Mouse (Mus musculus) midbrain, embryonic 10.5 days (tissue): ENCODE measurements around the gene Ndufb5. TPM values are rescaled to one million over a fixed set of nuclear protein-coding genes. Genes with fewer than 3 reads are reported as not detected.
A peak's percentile ranks its signal among the peaks of the same experiment; 100 is the strongest.
"Not testable (repeated sequence)": the region's sequence is repeated elsewhere in the genome, so short reads cannot be mapped to it uniquely, and the experiment has no call there.

ENCODE experiments used
- DNase-seq: peaks from one replicate; pipeline ENCODE4 v3.0.0-alpha.2; 2017; ENCODE audit warnings: low spot score
- H3K27ac ChIP-seq: fragments of 300-500 bp; sonication (generic); replicated peaks from 2 replicates; pipeline ENCODE4 v1.5.1; 2016; ENCODE audit warnings: mild to moderate bottlenecking
- H3K27me3 ChIP-seq: fragments of 300-500 bp; sonication (generic); 2 replicates; pipeline ENCODE4 v1.6.1; 2016; ENCODE audit warnings: low read depth, mild to moderate bottlenecking; ENCODE audit not compliant: poor library complexity, severe bottlenecking
- H3K36me3 ChIP-seq: fragments of 300-500 bp; sonication (generic); 2 replicates; pipeline ENCODE4 v1.6.1; 2016; ENCODE audit warnings: mild to moderate bottlenecking, moderate library complexity
- H3K4me1 ChIP-seq: fragments of 300-500 bp; sonication (generic); 2 replicates; pipeline ENCODE4 v1.6.1; 2016
- H3K4me3 ChIP-seq: fragments of 300-500 bp; sonication (generic); 2 replicates; pipeline ENCODE4 v1.5.1; 2016; ENCODE audit warnings: mild to moderate bottlenecking, moderate library complexity
- H3K9me3 ChIP-seq: fragments of 300-500 bp; sonication (generic); replicated peaks from 2 replicates; pipeline ENCODE4 v1.6.1; 2016; ENCODE audit warnings: mild to moderate bottlenecking
- WGBS: fragments of 180-500 bp; shearing (Covaris S2); methylation state at CpG from one replicate; pipeline ENCODE4 v1.1.7; 2016; 5-methylcytosine and 5-hydroxymethylcytosine counted together
- polyA plus RNA-seq: library from polyadenylated mRNA; unstranded; fragments of >200 nt; fragmentation: Nextera tagmentation; extraction: Ambion mirVana; gene quantifications from 2 replicates; pipeline ENCODE4 v1.2.1, GENCODE M21; 2016

Gene Ndufb5
- polyA plus RNA-seq, 1 experiment from 2014 or later = 273 TPM

DNA sequence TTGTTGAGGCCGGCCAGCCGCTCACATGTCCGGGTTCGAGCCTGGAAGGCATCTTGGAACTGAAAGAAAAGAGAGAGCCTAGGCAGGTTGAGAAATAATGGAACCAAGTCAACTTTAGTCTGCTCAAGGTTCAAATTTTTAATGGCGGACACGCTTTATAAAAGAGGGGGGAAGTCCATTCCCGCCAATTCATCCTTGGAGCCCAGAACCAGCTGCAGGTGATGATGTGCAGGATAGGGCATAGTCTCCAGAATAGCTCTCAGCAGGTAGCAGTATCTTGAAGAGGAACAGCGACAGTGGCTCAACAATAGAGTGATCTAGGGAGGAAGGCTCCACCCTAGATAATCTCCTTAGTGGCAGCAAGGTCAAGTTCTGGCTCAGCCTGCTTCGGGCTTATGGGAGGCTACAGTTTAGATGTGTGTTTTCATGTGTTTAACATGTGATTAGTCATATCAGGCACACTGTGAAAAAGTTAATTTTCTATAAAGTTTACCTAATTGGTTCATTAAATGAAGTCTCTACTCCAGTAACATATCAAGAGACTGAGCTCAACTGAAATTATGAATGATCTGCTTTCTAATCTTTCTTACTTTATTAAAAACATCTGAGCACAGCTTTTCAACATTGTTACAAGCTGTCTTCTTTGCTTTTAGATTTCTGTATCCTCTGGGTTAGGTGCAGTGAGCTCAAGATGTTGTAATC, 31.0 kb upstream of the Ndufb5 start, which contains the start of gene Actl6a:
Actl6a (plus strand) TSS at position 652 of the 702 bp plus-strand sequence.
- 80% methylated on average over 9 of the region's 9 CpGs for WGBS
- H3K4me1 ChIP-seq = peaks cover 13% of the 10 kb centered on the region

DNA sequence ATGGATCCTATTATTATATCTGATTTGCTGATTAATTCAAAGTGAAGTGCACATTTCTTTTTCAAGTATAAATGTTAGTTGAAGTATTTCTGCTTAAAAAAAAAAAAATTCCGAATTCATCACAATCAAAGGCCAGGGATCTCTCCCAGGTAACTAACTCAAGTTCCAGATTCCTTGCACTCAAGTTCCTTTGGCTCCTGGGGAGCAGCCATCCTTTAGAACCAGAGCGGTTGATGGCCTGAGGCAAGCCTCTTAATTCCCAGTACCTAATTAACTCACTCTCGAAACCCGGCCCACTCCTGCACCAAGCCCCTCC, 28.8 kb upstream of the Ndufb5 start:
- no peaks in the 10 kb centered on the region for H3K27me3 ChIP-seq
- H3K9me3 ChIP-seq = no peaks in the 10 kb centered on the region
- H3K4me3 ChIP-seq = peak overlapping the region; percentile 98
- no peak for DNase-seq
- peaks cover 16% of the 10 kb centered on the region for H3K4me1 ChIP-seq
- WGBS = 6% methylated on average over 4 of the region's 4 CpGs
- H3K27ac ChIP-seq = peak overlapping the region; percentile 97
- H3K36me3 ChIP-seq = peaks cover 22% of the 10 kb centered on the region

More for the DNA sequence above, 31.0 kb upstream of the Ndufb5 start, which contains the start of gene Actl6a:
- H3K27ac ChIP-seq, H3K36me3 ChIP-seq, H3K4me3 ChIP-seq, H3K27me3 ChIP-seq, DNase-seq, H3K9me3 ChIP-seq: not testable (repeated sequence)

- Histone ChIP-seq H3K36me3 (peaks cover 28% of the 10 kb centered on the region), H3K4me3 (peak overlapping the region; percentile 98), H3K27me3 (no peaks in the 10 kb centered on the region), H3K4me1 (peaks cover 16% of the 10 kb centered on the region), H3K9me3 (no peaks in the 10 kb centered on the region), H3K27ac (peak overlapping the region; percentile 97)
- DNase-seq = peak; percentile 100
- WGBS = under 1% methylated on average over 90 of the region's 90 CpGs
Observed at GRCm38 (mm10) chr3:32708368-32709231, 28.2 kb upstream of the Ndufb5 start.

DNA sequence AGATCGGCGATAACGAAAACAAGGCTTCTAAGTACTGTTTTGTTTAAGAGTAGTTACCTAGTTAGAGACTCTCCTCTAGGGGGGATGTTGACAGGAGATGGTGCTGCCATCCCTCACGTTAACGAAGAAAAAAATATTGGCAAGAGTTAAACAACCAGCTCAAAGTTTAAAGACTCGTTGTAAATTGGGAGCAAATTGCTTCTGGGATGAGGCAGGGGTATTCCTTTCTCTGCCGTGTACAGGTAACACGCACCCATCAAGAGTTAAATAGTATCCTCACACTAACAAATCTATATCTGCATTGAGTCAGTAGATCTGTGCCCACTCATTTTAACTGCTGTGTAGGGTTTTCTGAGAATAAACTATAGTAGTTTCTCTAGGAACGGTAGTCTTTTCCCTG, 27.4 kb upstream of the Ndufb5 start:
- WGBS = 9% methylated on average over 9 of the region's 9 CpGs

GRCm38 (mm10) chr3:32713711-32714110, 23.1 kb upstream of the Ndufb5 start:
- peaks cover 16% of the 10 kb centered on the region for H3K4me1 ChIP-seq
- no peaks in the 10 kb centered on the region for H3K9me3 ChIP-seq
- no peak for DNase-seq
- H3K4me3 ChIP-seq = no peak overlapping the region
- H3K27me3 ChIP-seq = no peaks in the 10 kb centered on the region
- H3K27ac ChIP-seq = no peak overlapping the region
- 95% methylated on average over 3 of the region's 3 CpGs for WGBS
- H3K36me3 ChIP-seq = peaks cover 79% of the 10 kb centered on the region

More for the DNA sequence above, 27.4 kb upstream of the Ndufb5 start:
- H3K36me3 ChIP-seq = peaks cover 36% of the 10 kb centered on the region
- H3K9me3 ChIP-seq = no peaks in the 10 kb centered on the region
- peak overlapping the region; percentile 98 for H3K4me3 ChIP-seq
- peaks cover 16% of the 10 kb centered on the region for H3K4me1 ChIP-seq
- no peaks in the 10 kb centered on the region for H3K27me3 ChIP-seq
- no peak for DNase-seq
- peak overlapping the region; percentile 97 for H3K27ac ChIP-seq

DNA sequence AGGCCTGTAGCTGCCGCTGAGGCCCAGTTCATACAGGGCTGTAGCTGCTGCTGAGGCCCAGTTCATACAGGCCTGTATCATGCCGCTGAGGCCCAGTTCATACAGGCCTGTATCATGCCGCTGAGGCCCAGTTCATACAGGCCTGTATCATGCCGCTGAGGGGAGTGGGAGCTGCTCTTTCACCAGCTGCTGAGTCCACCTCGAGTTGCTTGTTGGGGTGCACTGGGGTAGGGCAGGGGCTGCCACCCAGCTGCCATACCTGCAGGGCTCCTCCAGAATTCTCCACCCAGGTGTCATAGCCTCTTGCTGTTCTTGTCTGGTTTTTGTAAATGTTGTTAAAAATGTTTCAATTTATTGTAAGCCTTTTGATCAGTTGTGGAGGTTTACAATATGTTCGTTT, 19.4 kb upstream of the Ndufb5 start:
- DNase-seq, H3K27me3 ChIP-seq: not testable (repeated sequence)
- H3K36me3 ChIP-seq = peaks cover 100% of the 10 kb centered on the region

DNA sequence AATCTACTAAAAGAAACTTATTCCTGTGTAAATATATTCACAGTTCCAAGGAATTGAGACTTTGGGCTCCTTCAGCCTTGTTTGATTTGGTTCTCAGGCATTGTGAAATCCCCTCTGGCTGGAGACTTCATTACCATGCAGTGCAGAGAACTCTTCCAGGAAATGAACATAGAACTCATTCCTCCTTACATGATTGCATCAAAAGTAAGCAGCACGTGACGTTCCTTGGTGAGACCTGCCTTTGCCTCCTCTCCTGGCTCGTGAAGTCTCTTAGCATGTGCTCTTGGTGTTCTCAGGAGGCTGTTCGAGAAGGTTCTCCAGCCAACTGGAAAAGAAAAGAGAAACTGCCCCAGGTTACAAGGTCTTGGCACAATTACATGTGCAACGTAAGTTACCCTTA, 18.5 kb upstream of the Ndufb5 start:
- peaks cover 100% of the 10 kb centered on the region for H3K36me3 ChIP-seq
- WGBS = 95% methylated on average over 5 of the region's 5 CpGs

More for the DNA sequence above, 19.4 kb upstream of the Ndufb5 start:
- not testable (repeated sequence) for H3K9me3 ChIP-seq, H3K4me3 ChIP-seq, H3K27ac ChIP-seq, H3K4me1 ChIP-seq
- 96% methylated on average over 6 of the region's 6 CpGs for WGBS

GRCm38 (mm10) chr3:32724191-32724590, 12.6 kb upstream of the Ndufb5 start:
- peaks cover 99% of the 10 kb centered on the region for H3K36me3 ChIP-seq
- no peak overlapping the region for H3K27ac ChIP-seq
- no peaks in the 10 kb centered on the region for H3K27me3 ChIP-seq
- H3K4me1 ChIP-seq = no peaks in the 10 kb centered on the region
- DNase-seq = no peak
- no peak overlapping the region for H3K4me3 ChIP-seq
- 97% methylated on average over 7 of the region's 7 CpGs for WGBS
- no peaks in the 10 kb centered on the region; the same call in 1 of the 2 replicates for H3K9me3 ChIP-seq

More for the DNA sequence above, 18.5 kb upstream of the Ndufb5 start:
- H3K4me1 ChIP-seq = no peaks in the 10 kb centered on the region
- H3K9me3 ChIP-seq = no peaks in the 10 kb centered on the region; the same call in 1 of the 2 replicates
- no peaks in the 10 kb centered on the region for H3K27me3 ChIP-seq
- no peak overlapping the region for H3K4me3 ChIP-seq
- DNase-seq = no peak
- no peak overlapping the region for H3K27ac ChIP-seq

GRCm38 (mm10) chr3:32725951-32726350, 10.8 kb upstream of the Ndufb5 start:
- no peak overlapping the region for H3K27ac ChIP-seq
- no peaks in the 10 kb centered on the region for H3K27me3 ChIP-seq
- H3K4me3 ChIP-seq = no peak overlapping the region
- 91% methylated on average over 5 of the region's 5 CpGs for WGBS
- H3K9me3 ChIP-seq = no peaks in the 10 kb centered on the region; the same call in 1 of the 2 replicates
- no peaks in the 10 kb centered on the region for H3K4me1 ChIP-seq
- H3K36me3 ChIP-seq = peaks cover 98% of the 10 kb centered on the region
- DNase-seq = no peak

DNA sequence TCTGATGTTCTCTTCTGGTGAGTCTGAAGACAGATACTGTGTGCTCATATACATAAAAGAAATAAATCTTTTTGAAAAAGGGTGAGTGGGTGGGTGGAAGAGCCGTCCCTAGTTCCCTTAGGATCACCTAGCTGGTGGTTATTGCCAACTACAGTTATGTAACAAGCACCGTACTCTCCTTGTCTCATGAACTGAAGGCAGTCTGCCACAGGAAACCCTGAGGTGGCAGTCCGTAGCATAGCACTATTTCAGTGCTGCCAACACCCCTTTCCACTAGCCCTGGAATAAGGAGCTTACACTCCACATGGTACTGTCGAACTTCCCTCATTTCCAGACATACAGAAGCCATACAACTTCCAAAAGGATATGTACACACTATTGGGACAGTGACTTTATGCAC, 8.9 kb upstream of the Ndufb5 start:
- H3K27ac ChIP-seq = no peak overlapping the region
- peaks cover 97% of the 10 kb centered on the region for H3K36me3 ChIP-seq
- 90% methylated on average over 4 of the region's 4 CpGs for WGBS
- DNase-seq = no peak
- no peaks in the 10 kb centered on the region for H3K4me1 ChIP-seq
- no peak overlapping the region for H3K4me3 ChIP-seq
- no peaks in the 10 kb centered on the region; the same call in 1 of the 2 replicates for H3K9me3 ChIP-seq
- H3K27me3 ChIP-seq = no peaks in the 10 kb centered on the region

- DNase-seq = no peak
- no peaks in the 10 kb centered on the region for H3K27me3 ChIP-seq
- peaks cover 38% of the 10 kb centered on the region for H3K36me3 ChIP-seq
- H3K4me1 ChIP-seq = peaks cover 23% of the 10 kb centered on the region
- H3K27ac ChIP-seq = peak within 1 kb of the TSS; percentile 90
- WGBS = under 1% methylated on average over 31 of the region's 31 CpGs
- no peaks in the 10 kb centered on the region for H3K9me3 ChIP-seq
- H3K4me3 ChIP-seq = peak within 1 kb of the TSS; percentile 73
Observed at GRCm38 (mm10) chr3:32737172-32737655, 424 bp downstream of the Ndufb5 start, which contains the start of gene Mrpl47. TSS of gene Mrpl47 (minus strand) at chr3:32737605.

DNA sequence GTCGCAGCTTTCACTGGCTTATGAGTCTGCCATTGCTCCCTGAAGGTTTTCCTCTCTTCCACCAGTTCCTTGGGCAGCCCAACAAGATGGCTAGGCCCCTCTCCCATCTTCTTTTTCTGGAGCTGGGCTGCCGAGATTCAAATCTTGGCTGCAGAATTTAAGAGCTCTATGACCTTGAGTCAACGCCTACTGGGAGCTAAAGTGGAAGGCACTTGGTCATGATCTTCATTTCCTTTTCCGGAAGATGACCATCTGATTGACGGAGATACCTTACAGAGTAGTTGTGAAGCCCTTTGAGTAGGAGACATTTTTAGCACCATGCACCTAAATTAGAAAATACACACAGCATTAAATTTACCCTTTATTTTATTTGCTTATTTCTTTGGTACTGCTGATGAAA, 1.8 kb downstream of the Ndufb5 start:
- peaks cover 23% of the 10 kb centered on the region for H3K4me1 ChIP-seq
- 93% methylated on average over 5 of the region's 5 CpGs for WGBS
- no peak overlapping the region for H3K27ac ChIP-seq
- H3K27me3 ChIP-seq = no peaks in the 10 kb centered on the region
- H3K4me3 ChIP-seq = peak overlapping the region; percentile 73; the same call in 1 of the 2 replicates
- no peaks in the 10 kb centered on the region for H3K9me3 ChIP-seq
- H3K36me3 ChIP-seq = peaks cover 38% of the 10 kb centered on the region
- no peak for DNase-seq
